Mouse (Mus musculus): ENCODE data around the gene Pla2g3.

The Pla2g3 gene

DNA sequence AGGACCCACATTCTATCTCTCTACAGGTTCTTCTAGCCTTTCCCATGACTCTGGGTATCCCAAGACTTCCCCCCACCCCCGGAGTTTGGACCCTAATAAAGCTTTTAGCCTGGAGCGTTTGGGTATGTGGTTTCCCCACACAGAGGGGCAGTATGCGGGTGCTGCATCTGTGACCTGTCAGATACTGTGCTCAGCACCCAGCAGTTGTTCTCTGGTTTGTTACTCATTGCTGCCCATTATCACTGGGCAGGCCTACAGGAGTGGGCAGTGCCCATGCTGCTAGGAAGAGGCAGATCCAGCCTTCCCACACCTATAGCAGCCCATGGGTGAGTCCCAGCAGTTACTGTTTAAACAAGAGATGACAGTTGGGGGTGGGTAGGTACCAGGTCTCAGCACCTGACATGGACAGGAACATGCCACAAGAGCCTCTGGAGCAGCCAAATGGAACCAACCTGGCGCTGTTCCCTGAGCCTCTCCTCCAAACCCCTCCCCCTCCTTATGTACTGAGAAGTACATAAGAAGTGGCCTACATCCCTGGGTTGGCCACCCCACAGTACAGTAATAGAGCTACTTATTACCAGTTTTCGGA is 48.8 kb downstream of the Pla2g3 start:
- no peak for DNase-seq (ENCODE audit: low spot score in 2 of 2)

- DNase-seq (ENCODE audit: low spot score in 2 of 2): no peak
Observed at GRCm38 (mm10) chr11:3537711-3538110, 49.6 kb downstream of the Pla2g3 start.

DNA sequence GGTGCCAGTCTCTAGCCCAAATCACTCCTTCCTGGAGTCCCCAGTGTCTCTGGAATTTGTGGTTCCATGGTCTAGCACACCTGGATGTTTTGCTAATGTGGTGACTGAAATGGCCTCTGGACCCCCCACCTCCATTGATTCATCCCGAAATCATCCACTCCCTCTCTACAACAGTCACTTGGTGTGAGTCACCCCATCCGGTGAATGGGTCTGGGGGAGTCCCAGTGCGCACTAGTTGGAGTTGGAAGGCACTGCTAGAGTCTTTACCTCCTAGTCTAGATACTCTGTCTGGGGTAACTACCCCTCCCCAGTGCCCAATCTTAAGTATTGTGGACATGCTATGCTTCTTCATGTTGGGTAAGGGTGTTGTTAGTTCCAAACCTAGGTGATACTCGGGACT is 50.3 kb downstream of the Pla2g3 start:
- DNase-seq (ENCODE audit: low spot score in 2 of 2): no peak

GRCm38 (mm10) chr11:3539111-3539825 is 51.2 kb downstream of the Pla2g3 start:
- DNase-seq (ENCODE audit: low spot score in 2 of 2): peak; percentile 84 to 91

GRCm38 (mm10) chr11:3539826-3540196 is 51.7 kb downstream of the Pla2g3 start:
- DNase-seq (ENCODE audit: low spot score in 2 of 2): no peak

DNA sequence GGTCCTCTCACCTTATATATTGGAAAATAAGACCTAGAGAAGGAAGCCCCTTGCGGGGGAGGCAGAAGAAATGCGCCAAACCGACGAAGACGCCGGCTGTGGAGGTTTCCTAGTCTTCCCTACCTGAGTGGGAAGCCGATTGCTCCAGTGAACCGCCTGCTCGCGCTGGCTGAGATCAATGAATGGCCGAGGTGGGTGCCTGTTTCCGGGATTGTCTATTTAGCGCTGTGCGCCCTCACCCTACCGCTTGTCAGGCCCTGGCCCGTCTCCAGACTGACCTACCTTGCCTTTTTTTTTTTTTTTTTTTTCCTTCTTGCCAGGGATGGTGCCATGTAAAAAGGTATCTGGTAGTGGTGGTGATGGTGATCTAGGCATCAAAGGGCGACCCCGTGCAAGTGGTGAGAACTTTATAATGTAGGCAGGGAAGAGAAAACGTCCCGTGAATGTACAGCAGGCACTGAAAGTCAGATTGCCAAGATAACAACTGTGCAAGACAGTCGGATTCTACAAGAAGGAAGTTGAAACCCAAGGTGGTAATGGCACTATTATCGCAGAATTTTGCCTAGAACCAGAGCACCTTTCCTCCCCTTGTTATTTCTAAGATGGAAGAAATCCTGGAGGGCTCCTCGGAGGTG is 52.5 kb downstream of the Pla2g3 start, which contains the start of gene Smtn:
Gene Smtn (minus strand): TSS at position 162 of the 635 bp plus-strand sequence.
- DNase-seq (ENCODE audit: low spot score in 2 of 2): no peak

DNA sequence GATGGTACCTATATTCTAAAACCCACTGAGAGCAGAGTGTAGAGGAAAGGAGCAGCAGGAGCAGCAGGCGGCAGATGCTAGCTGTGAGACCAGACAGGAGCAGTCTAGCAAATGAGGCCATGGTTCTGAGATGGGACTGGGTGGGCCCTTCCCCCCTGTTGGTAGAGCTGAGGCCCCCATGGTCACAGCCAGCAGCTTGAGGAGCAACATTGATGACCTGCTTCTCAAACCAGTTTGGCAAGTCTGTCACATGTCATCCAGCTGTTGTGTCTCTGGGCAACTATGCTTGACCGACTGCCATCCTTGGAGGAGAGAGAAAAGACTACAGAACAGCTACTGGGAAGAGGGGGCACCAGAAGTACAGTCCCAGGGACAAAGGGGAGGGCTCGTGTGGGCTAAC is 53.8 kb downstream of the Pla2g3 start:
- no peak for DNase-seq (ENCODE audit: low spot score in 2 of 2)

GRCm38 (mm10) chr11:3543001-3543400 is 54.9 kb downstream of the Pla2g3 start:
- no peak for DNase-seq (ENCODE audit: low spot score in 2 of 2)

- DNase-seq (ENCODE audit: low spot score in 2 of 2): no peak
Observed at GRCm38 (mm10) chr11:3544409-3544808, 56.3 kb downstream of the Pla2g3 start.

DNA sequence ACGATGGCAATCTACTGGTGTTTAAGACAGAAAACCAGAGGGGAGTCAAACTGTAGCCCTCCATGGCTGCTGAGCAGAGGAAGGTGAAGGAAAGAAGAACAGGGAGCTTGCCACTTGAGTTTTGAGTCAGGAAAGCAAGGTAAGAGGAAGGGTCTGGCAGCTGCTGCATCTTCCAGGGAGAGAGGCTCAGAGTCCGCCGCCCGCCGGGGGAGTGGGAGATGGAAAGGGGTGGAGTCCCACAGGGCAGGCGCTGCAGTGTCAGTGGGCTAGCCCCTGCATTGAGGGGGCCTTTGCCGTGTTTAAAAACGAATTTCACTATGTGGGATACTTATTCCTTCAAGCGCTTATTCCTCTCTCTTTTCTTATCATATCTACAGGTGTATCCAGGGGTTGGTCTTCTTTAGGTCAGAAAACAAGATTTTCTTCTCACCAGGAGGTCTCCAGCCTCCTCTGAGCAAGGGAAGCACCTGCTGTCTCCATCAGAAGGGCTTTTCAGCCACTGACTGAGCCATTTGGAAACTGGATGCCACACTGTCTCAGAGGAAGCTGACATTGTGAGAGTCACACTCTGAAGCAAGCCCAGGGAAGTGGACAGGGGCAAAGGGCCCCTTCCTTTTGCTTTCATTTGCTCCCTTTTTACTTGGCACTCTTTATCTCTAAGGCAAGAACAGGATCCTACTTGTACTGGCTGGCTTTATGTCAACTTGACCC is 57.6 kb downstream of the Pla2g3 start:
- no peak for DNase-seq (ENCODE audit: low spot score in 2 of 2)

DNA sequence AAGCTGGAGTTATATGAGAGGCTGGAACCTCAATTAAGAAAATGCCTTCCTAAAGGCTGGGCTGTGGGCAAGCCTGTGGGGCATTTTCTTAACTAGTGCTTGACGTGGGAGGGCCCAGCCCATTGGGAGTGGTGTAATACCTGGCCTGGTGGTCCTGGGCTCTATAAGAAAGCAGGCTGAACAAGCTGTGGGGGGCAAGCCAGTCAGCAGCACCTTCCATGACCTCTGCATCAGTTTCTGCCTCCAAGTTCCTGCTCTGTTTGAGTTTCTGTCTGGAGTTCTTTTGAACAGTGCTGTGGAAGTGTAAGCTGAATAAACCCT is 58.1 kb downstream of the Pla2g3 start:
- DNase-seq (ENCODE audit: low spot score in 2 of 2): no peak

DNA sequence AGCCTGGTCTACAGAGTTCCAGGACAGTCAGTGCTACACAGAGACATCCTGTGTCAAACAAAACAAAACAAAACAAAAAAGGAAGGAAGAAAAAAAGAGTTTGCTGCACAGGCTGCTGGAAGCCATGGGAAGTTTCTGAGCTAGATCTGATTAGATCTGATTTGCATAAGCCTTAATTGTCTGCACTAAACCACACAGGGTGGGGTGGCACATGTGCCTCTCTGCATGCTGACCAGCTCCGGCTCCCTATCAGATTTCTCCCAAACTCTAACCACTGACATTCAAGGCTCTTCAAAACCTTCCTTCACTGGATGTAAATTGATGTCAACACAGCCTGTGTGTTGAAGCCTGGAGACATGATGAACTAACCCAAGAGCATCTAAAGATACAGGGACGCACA is 59.0 kb downstream of the Pla2g3 start:
- no peak for DNase-seq (ENCODE audit: low spot score in 2 of 2)

DNA sequence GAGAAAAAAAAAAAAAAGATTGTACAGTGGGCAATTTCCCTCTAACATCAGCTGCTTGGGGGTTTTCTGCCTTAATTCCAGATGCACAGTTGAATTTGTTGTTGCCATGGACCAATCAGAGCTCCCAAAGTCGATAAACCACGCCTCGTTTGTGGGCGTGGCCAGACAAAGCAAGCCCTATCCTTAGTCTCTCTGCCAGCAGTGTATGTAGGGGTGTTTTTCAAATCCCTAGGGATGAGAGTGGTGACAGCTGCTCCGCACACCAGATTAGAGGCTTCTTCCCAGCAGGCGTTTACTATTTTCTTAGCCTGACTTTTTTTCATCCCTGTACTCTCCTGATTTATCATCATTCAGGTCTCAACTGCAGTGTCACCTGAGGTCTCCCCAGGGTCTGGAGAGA is 59.9 kb downstream of the Pla2g3 start:
- DNase-seq (ENCODE audit: low spot score in 2 of 2): no peak

DNA sequence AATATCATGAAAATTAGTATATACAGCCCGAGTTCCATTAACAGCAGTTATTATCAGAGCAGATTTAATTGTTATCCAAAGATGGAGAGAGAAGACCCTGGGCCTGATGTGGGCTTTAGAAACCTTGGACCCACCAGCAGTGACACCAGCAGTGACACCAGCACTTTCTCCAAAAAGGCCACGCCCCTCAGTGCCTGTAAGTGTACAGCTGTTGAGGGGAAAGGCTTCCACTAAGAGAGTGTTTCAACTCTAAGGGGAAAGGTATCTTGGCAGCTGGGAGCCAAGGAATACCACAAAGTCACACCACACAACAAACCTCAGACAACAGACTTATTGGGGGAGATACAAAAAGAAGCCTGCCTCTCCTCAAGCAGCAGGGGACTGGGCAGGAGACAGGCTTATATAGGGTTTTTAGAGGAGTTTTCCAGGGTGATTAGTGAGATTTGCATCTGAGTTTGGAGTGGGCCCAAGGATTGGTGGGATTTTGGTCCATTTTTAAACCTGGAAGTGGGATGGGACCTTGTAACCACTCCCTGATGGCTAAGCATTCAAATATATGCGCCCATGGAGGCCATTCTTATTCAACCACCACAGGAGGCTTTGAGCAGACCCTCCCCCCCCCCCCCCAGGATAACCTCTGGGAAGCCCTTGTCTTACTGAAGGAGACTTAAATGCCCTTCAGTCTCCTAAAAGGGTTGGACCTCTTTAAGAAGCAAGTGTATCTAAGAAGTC is 60.6 kb downstream of the Pla2g3 start:
- no peak for DNase-seq (ENCODE audit: low spot score in 2 of 2)

Data from right cerebral cortex, adult 2 months (tissue).